Mouse (Mus musculus) midbrain, embryonic 10.5 days (tissue): ENCODE measurements around the gene Nudcd3. TPM values are rescaled to one million over a fixed set of nuclear protein-coding genes. Genes with fewer than 3 reads are reported as not detected.

Source experiments
- DNase-seq: peaks from one replicate; pipeline ENCODE4 v3.0.0-alpha.2; 2017; ENCODE audit warnings: low spot score
- H3K27ac ChIP-seq: fragments of 300-500 bp; sonication (generic); replicated peaks from 2 replicates; pipeline ENCODE4 v1.5.1; 2016; ENCODE audit warnings: mild to moderate bottlenecking
- H3K27me3 ChIP-seq: fragments of 300-500 bp; sonication (generic); 2 replicates; pipeline ENCODE4 v1.6.1; 2016; ENCODE audit warnings: low read depth, mild to moderate bottlenecking; ENCODE audit not compliant: poor library complexity, severe bottlenecking
- H3K36me3 ChIP-seq: fragments of 300-500 bp; sonication (generic); 2 replicates; pipeline ENCODE4 v1.6.1; 2016; ENCODE audit warnings: mild to moderate bottlenecking, moderate library complexity
- H3K4me1 ChIP-seq: fragments of 300-500 bp; sonication (generic); 2 replicates; pipeline ENCODE4 v1.6.1; 2016
- H3K4me3 ChIP-seq: fragments of 300-500 bp; sonication (generic); 2 replicates; pipeline ENCODE4 v1.5.1; 2016; ENCODE audit warnings: mild to moderate bottlenecking, moderate library complexity
- H3K9me3 ChIP-seq: fragments of 300-500 bp; sonication (generic); replicated peaks from 2 replicates; pipeline ENCODE4 v1.6.1; 2016; ENCODE audit warnings: mild to moderate bottlenecking
- WGBS: fragments of 180-500 bp; shearing (Covaris S2); methylation state at CpG from one replicate; pipeline ENCODE4 v1.1.7; 2016; 5-methylcytosine and 5-hydroxymethylcytosine counted together
- polyA plus RNA-seq: library from polyadenylated mRNA; unstranded; fragments of >200 nt; fragmentation: Nextera tagmentation; extraction: Ambion mirVana; gene quantifications from 2 replicates; pipeline ENCODE4 v1.2.1, GENCODE M21; 2016

Gene Nudcd3
- polyA plus RNA-seq, 1 experiment from 2014 or later: 52.0 TPM

DNA sequence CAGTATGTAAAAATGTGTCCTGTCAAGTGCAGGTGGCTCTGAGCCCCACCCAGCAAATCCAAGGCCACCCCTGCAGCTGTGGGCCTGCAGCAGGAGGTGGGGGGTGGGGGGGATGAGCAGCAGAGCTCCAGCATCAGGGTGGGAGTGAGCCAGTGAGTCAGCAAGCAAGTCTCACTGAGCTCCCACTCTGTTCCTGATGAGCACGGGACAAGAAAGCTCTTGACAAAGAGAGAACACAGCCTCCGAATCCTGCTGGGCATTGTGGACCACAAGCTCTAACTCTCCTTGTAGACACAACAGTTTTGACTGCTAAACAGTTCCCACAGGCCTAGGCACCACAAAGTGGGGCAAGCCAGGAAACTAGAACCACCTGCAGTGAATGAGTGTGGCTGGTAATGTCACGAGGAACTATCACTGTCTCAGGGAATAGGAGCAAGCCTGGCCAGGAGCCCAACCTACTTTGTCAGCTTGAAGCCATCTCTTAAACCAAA, 46.0 kb downstream of the Nudcd3 start:
- 74% methylated on average over 3 of the region's 3 CpGs for WGBS
- peak overlapping the region; percentile 38; the same call in 1 of the 2 replicates for H3K27ac ChIP-seq
- no peak overlapping the region for H3K4me3 ChIP-seq
- H3K9me3 ChIP-seq: peaks cover under 1% of the 10 kb centered on the region; the same call in 1 of the 2 replicates
- peaks cover 8% of the 10 kb centered on the region; the same call in 1 of the 2 replicates for H3K4me1 ChIP-seq
- H3K36me3 ChIP-seq: peaks cover 15% of the 10 kb centered on the region
- DNase-seq: no peak
- no peaks in the 10 kb centered on the region for H3K27me3 ChIP-seq

DNA sequence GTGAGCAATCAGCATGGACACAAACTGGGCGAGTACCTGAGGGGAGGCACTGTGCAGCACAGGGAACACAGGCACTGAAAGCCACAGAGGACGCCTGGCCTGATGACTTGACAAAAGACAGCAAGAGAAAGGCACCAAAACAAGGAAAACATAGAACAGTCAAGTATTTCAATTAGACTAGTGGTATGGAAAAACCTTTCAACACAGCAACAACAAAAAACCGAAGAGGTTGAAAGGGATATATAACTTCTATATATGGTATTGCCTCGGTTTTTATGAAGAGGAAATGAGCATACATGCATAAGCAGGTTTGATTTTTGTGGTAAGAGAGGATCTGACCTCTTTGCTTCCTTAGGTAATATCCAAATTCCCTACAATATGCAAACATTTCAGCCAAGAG, 47.4 kb downstream of the Nudcd3 start:
- Histone ChIP-seq H3K27ac (no peak overlapping the region), H3K27me3 (no peaks in the 10 kb centered on the region), H3K9me3 (peaks cover 7% of the 10 kb centered on the region; the same call in 1 of the 2 replicates), H3K36me3 (peaks cover 24% of the 10 kb centered on the region), H3K4me3 (no peak overlapping the region), H3K4me1 (peaks cover 8% of the 10 kb centered on the region; the same call in 1 of the 2 replicates)
- DNase-seq: no peak
- 91% methylated on average over 4 of the region's 4 CpGs for WGBS

DNA sequence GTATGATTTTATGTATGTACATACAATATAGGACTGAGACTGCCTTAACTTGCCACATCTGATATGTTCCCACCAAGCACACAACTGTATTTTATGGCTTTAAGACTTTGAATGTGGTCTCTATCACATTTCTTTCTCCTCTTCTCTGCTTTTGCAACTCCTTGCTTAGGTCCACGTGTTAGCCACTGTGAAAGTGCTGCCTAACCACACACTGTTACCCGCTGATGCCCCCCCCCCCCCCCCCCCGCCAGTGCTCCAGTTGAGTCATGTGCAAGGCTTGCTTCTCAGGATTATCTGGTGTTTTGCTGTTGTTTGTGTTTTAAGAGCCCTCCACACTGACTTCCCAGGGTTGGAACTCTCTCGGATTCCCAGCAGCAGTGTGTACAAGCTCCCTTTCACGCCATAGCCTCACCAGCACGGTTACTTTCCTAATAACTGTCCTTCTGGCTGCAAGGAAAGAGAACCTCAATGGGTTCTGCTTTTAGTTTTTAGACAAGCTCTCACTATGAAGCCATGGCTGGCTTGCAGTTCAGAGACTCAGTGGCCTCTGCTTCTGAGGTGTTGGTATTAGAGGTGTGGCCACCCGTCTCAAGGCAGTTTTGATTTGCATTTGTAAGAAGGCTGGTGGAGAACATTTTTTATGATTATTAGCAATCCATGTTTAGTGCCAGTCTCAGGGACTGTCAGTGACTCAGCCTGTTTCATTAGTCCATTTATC, 61.8 kb downstream of the Nudcd3 start:
- no peak for DNase-seq
- H3K27me3 ChIP-seq: no peaks in the 10 kb centered on the region
- no peak overlapping the region for H3K4me3 ChIP-seq
- H3K4me1 ChIP-seq: no peaks in the 10 kb centered on the region
- no peak overlapping the region for H3K27ac ChIP-seq
- H3K9me3 ChIP-seq: no peaks in the 10 kb centered on the region
- peaks cover 21% of the 10 kb centered on the region for H3K36me3 ChIP-seq
- WGBS: 74% methylated on average over 7 of the region's 7 CpGs

DNA sequence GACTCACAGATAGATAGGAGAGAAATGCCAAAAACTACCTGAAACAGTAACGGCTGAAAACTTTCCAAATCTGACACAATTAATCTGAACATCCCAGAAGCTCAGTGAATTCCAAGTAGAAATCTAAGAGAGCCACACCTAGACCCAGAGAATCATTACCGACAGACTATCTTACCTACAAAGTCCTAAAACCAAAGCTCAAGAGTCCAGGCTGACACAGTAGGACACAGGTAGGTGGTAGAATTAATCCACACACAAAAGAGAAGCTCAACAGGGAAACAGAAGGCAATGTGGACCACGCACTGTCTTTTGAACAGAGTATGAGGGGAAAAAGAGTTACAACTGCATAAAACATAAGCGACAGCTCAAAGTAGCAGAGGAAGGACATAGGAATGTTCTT, 67.3 kb downstream of the Nudcd3 start:
- no peak overlapping the region for H3K27ac ChIP-seq
- WGBS: 84% methylated on average over 4 of the region's 4 CpGs
- H3K27me3 ChIP-seq: no peaks in the 10 kb centered on the region

DNA sequence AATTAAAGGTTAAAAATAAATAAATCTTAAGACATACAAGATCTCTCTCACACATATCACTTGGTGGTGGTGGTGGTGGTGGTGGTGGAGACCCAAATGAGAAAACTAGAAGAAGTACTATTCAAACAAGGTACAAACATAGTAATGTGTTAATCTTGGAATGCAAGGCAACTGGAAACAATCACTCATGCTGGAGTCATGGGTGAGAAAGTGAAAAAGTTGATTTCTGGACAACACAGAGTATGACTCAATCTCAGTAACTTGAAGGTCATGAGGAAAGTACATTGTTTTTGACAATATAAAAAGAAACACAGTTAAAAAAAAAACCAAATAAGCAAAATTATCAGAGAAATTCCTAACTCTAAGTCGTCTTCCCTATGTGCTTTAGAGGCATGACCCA, 69.6 kb downstream of the Nudcd3 start:
- Histone ChIP-seq H3K27me3 (no peaks in the 10 kb centered on the region), H3K9me3 (no peaks in the 10 kb centered on the region), H3K4me1 (no peaks in the 10 kb centered on the region), H3K36me3 (no peaks in the 10 kb centered on the region), H3K27ac (no peak overlapping the region), H3K4me3 (no peak overlapping the region)
- no peak for DNase-seq
- 84% methylated on average over 1 of the region's 1 CpGs for WGBS

More for the DNA sequence above, 67.3 kb downstream of the Nudcd3 start:
- H3K36me3 ChIP-seq: no peaks in the 10 kb centered on the region
- H3K4me3 ChIP-seq: no peak overlapping the region
- no peaks in the 10 kb centered on the region for H3K4me1 ChIP-seq
- no peak for DNase-seq
- H3K9me3 ChIP-seq: no peaks in the 10 kb centered on the region

DNA sequence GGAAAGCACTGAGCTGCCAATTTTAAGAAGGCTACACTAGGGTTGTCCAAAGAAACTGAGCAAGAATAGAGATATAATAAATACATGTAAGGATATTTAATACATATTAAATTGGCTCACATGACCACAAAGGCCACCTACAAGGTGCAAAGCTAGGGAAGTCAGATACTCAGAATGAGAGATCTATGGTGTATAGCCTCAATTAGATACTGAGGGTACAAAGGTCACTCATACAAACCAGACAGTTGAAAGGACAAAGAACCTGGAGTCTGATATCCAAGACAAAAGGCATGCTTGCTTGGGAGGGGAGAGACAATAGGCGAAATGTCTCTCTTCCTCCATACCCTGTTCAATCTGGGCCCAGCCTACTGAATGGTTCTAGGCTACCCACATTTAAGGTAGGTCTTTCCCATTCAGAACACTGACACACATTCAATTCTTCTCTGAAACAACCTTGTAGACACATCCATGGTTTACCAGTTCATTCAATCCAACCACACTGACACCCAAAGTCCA, 76.6 kb downstream of the Nudcd3 start:
- Histone ChIP-seq H3K4me3 (no peak overlapping the region), H3K4me1 (no peaks in the 10 kb centered on the region), H3K36me3 (peaks cover 52% of the 10 kb centered on the region), H3K9me3 (no peaks in the 10 kb centered on the region), H3K27me3 (no peaks in the 10 kb centered on the region), H3K27ac (no peak overlapping the region)
- DNase-seq: no peak
- WGBS: 88% methylated on average over 1 of the region's 1 CpGs

DNA sequence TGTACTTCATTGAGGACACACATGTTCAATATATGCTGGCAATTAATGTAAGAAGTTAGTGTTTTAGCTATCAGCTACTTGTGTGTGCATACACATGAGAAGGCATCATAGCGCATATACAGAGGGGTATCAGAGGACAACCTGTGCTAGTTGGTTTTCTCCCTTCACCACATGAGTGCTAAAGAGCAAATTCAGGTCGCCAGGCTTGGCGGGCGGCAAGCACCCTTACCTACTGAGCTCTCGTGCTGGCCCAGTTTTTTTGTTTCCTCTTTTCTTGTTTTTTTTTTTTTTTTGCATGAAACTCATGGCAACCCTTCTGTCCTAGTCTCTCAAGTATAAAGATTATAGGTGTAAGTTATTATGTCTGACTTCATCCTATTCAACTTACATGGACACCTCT, 77.6 kb downstream of the Nudcd3 start:
- Histone ChIP-seq H3K27ac (no peak overlapping the region), H3K4me3 (no peak overlapping the region), H3K36me3 (peaks cover 61% of the 10 kb centered on the region), H3K9me3 (no peaks in the 10 kb centered on the region), H3K27me3 (no peaks in the 10 kb centered on the region), H3K4me1 (no peaks in the 10 kb centered on the region)
- DNase-seq: no peak
- 94% methylated on average over 5 of the region's 5 CpGs for WGBS

DNA sequence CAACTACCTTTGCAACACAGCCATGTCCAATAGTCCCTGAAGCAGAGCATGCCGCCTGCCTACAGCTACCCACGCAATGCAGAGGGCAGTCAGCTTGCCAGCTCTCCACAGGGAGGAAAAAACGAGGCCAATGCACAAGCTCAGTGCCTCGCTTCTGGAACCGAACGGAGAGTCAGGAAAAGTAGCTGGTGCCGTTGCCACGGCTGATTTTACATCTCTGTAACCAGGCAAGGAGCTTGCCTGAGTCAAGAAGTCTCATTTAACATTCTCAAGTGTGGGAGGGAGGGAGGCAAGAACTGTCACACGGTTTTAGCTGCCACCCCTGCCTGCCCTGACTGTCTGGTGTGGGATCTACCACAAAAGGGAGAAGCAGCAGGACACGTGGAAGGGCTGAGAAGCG, 79.6 kb downstream of the Nudcd3 start:
- 84% methylated on average over 11 of the region's 11 CpGs for WGBS
- no peak for DNase-seq
- Histone ChIP-seq H3K36me3 (peaks cover 70% of the 10 kb centered on the region), H3K4me1 (no peaks in the 10 kb centered on the region), H3K27me3 (no peaks in the 10 kb centered on the region), H3K9me3 (no peaks in the 10 kb centered on the region), H3K27ac (no peak overlapping the region), H3K4me3 (no peak overlapping the region)

DNA sequence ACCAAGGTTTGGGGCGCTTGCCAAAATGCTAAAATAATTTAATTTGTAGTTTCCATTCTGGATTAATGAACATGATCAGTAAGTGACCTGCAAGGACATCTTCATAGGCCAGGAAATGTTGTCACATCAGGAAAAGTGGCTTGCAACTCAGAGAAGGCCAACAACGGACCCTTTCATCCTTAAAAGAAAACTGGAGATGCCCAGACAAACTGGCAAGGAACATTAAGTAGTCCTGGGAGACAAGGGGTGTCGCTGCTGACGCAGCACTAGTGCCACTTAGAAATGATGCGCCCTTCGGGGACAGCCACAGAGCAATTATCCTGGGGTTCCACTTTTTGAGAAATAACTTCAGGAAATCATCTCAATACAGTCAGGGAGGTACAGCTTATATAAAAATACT, 80.2 kb downstream of the Nudcd3 start:
- DNase-seq: no peak
- no peak overlapping the region for H3K4me3 ChIP-seq
- H3K9me3 ChIP-seq: no peaks in the 10 kb centered on the region
- H3K4me1 ChIP-seq: no peaks in the 10 kb centered on the region
- peaks cover 68% of the 10 kb centered on the region for H3K36me3 ChIP-seq
- 96% methylated on average over 6 of the region's 6 CpGs for WGBS
- no peak overlapping the region for H3K27ac ChIP-seq
- no peaks in the 10 kb centered on the region for H3K27me3 ChIP-seq

DNA sequence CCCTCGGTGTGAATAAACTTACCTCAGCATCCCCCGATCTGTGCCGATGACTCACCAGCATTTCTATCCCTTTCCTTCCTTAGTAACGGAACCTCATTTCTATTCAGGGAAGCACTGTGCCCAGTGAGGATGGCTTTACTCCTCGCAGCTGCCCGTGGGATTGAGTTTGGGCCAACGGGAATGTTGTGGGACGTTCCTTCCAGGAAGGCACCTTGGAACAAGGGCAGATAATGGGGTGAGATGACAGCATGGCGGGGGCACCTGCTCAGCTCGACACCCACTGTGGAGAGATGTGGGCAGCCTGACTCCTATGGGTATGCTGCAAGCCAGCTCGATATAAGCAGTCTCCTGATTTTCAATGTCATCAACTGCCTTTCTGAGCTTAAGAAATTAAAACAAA, 80.9 kb downstream of the Nudcd3 start:
- WGBS: 92% methylated on average over 11 of the region's 11 CpGs
- H3K4me3 ChIP-seq: no peak overlapping the region
- H3K36me3 ChIP-seq: peaks cover 62% of the 10 kb centered on the region
- no peak overlapping the region for H3K27ac ChIP-seq
- no peaks in the 10 kb centered on the region for H3K4me1 ChIP-seq
- DNase-seq: no peak
- no peaks in the 10 kb centered on the region for H3K9me3 ChIP-seq
- no peaks in the 10 kb centered on the region for H3K27me3 ChIP-seq

DNA sequence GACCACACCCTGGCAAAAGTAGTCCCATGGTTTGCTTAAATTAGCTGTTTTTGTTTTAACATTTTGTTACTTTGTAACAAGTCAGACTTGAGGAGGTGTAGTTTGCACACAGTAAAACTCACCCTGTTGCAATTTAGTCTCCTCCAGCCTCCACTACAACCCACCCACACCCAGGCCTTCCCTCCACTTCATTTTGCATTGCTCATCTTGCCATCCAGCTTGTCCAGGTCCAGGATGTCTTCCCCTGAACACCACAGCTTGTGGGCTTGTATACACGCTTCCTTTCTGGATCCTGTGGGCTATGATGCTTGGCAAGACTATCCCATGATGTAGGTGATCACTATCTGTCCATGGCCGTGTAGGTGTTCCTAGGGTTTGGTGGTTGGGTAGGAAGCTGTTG, 82.3 kb downstream of the Nudcd3 start:
- no peak overlapping the region for H3K4me3 ChIP-seq
- no peaks in the 10 kb centered on the region for H3K27me3 ChIP-seq
- H3K36me3 ChIP-seq: peaks cover 62% of the 10 kb centered on the region
- H3K9me3 ChIP-seq: no peaks in the 10 kb centered on the region
- WGBS: 91% methylated on average over 2 of the region's 2 CpGs
- H3K27ac ChIP-seq: no peak overlapping the region
- DNase-seq: no peak
- H3K4me1 ChIP-seq: no peaks in the 10 kb centered on the region

DNA sequence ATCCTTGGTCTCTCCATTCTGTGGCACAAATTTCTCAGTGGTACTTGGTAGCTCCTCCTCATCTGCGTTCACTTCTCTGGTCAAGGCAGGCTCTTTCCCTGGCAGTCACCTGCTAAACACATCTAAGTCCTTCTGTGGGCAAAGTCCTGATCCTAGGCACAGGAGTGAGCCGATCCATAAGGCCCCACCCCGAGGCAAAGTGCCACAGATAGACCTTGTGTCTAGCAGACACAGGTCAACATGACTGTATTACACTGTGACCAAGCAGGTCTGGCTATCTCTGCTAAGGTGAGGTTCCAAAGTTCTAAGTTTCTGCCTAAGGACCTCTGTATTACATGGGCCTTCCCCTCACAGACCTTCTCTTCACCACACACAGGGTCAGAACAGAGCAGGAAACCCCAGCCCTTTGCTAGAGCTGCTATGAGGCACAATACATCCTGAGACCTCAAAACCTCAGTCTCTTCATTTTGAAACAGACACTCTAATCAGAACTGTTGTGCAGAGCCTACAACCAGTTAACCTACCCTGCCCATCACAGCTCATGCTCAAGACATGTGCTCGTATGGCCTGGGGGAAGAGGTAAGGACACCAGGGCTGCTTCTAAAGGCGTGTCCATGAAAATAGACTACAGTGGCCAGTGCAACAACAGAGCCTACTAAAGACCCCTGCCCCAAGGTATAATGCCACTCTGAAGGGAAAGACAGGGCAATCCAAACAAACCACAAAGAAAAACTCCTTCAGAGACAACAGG, 88.3 kb downstream of the Nudcd3 start:
- peaks cover 79% of the 10 kb centered on the region for H3K36me3 ChIP-seq
- no peak overlapping the region for H3K27ac ChIP-seq
- no peaks in the 10 kb centered on the region for H3K4me1 ChIP-seq
- H3K9me3 ChIP-seq: no peaks in the 10 kb centered on the region
- no peak overlapping the region for H3K4me3 ChIP-seq
- 93% methylated on average over 5 of the region's 5 CpGs for WGBS
- DNase-seq: no peak
- no peaks in the 10 kb centered on the region for H3K27me3 ChIP-seq

DNA sequence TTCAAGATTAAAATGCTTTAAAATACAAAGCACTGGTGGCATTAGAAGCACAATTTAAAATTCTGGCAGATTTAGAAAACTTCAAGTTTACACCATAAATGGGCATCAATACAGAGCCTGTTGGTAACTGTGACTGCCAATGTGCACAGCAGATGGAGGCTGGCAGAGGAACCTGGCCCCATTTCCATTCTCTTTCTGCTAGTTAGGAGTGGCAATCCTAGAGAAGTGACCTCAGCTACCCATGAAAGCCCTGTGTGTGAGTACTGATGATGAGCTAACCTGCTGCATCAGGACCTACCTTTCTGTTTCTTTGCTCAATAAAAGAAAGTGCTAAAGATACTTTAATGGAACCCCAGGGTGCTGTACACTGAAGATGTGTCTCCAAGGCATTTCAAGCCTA, 90.2 kb downstream of the Nudcd3 start:
- no peak for DNase-seq
- no peaks in the 10 kb centered on the region for H3K4me1 ChIP-seq
- peaks cover 93% of the 10 kb centered on the region for H3K36me3 ChIP-seq
- no peaks in the 10 kb centered on the region for H3K9me3 ChIP-seq
- no peak overlapping the region for H3K27ac ChIP-seq
- no peak overlapping the region for H3K4me3 ChIP-seq
- H3K27me3 ChIP-seq: no peaks in the 10 kb centered on the region
